Mouse (Mus musculus) neural tube, embryonic 15.5 days (tissue): ENCODE measurements at regions not wholly inside any gene's neighbourhood (a gene's known extent, or its start where the extent isn't known, plus 50 kb on each side); places are given as distances from the start of the nearest gene placed in this dataset.
A peak's percentile ranks its signal among the peaks of the same experiment; 100 is the strongest.

Experiments
- ATAC-seq: fragments of 200-750 bp; cut with Nextera tagmentation; 2 replicates; pipeline ENCODE4 v1.8.0; 2017; ENCODE audit warnings: mild to moderate bottlenecking, moderate TSS enrichment, moderate library complexity; ENCODE audit not compliant: low FRiP score
- H3K27ac ChIP-seq: fragments of 300-500 bp; sonication (generic); replicated peaks from 2 replicates; pipeline ENCODE4 v1.5.1; 2015; ENCODE audit warnings: mild to moderate bottlenecking, inconsistent platforms
- H3K27me3 ChIP-seq: fragments of 300-500 bp; sonication (generic); replicated peaks from 2 replicates; pipeline ENCODE4 v1.6.1; 2015; ENCODE audit warnings: inconsistent platforms
- H3K36me3 ChIP-seq: fragments of 300-500 bp; sonication (generic); 2 replicates; pipeline ENCODE4 v1.6.1; 2015; ENCODE audit warnings: inconsistent platforms
- H3K4me1 ChIP-seq: fragments of 300-500 bp; sonication (generic); 2 replicates; pipeline ENCODE4 v1.6.1; 2015; ENCODE audit warnings: inconsistent platforms
- H3K4me2 ChIP-seq: fragments of 300-500 bp; sonication (generic); 2 replicates; pipeline ENCODE4 v1.6.1; 2015; ENCODE audit warnings: inconsistent platforms, mild to moderate bottlenecking, moderate library complexity
- H3K4me3 ChIP-seq: fragments of 300-500 bp; sonication (generic); replicated peaks from 2 replicates; pipeline ENCODE4 v1.5.1; 2015; ENCODE audit warnings: mild to moderate bottlenecking, inconsistent platforms
- H3K9ac ChIP-seq: fragments of 300-500 bp; sonication (generic); replicated peaks from 2 replicates; pipeline ENCODE4 v1.6.1; 2015; ENCODE audit warnings: mild to moderate bottlenecking, inconsistent platforms
- H3K9me3 ChIP-seq: fragments of 300-500 bp; sonication (generic); replicated peaks from 2 replicates; pipeline ENCODE4 v1.6.1; 2016; ENCODE audit warnings: inconsistent platforms
- WGBS: fragments of 180-500 bp; shearing (Covaris S2); methylation state at CpG from one replicate; pipeline ENCODE4 v1.1.7; 2015; ENCODE audit warnings: mixed read lengths; 5-methylcytosine and 5-hydroxymethylcytosine counted together

- no peaks in the 10 kb centered on the region for H3K36me3 ChIP-seq
Observed at GRCm38 (mm10) chr8:35915878-35916518, 150.4 kb downstream of the Gm19410 start.

GRCm38 (mm10) chr8:35917573-35917972 is 152.0 kb downstream of the Gm19410 start:
- WGBS = 73% methylated on average over 3 of the region's 3 CpGs
- no peaks in the 10 kb centered on the region for H3K27me3 ChIP-seq
- H3K36me3 ChIP-seq = no peaks in the 10 kb centered on the region
- no peaks in the 10 kb centered on the region for H3K9me3 ChIP-seq
- no peak for ATAC-seq
- H3K4me3 ChIP-seq = no peak overlapping the region
- no peak overlapping the region for H3K27ac ChIP-seq
- no peak overlapping the region for H3K4me2 ChIP-seq
- H3K9ac ChIP-seq = no peak overlapping the region
- peaks cover 4% of the 10 kb centered on the region for H3K4me1 ChIP-seq

More at GRCm38 (mm10) chr8:35915878-35916518, 150.4 kb downstream of the Gm19410 start:
- WGBS = 89% methylated on average over 10 of the region's 10 CpGs
- H3K27me3 ChIP-seq = no peaks in the 10 kb centered on the region
- no peak overlapping the region for H3K9ac ChIP-seq
- H3K4me2 ChIP-seq = no peak overlapping the region
- no peak for ATAC-seq
- no peak overlapping the region for H3K4me3 ChIP-seq
- no peaks in the 10 kb centered on the region for H3K9me3 ChIP-seq
- no peak overlapping the region for H3K27ac ChIP-seq
- peaks cover 4% of the 10 kb centered on the region for H3K4me1 ChIP-seq

GRCm38 (mm10) chr8:35919451-35919850 is 153.9 kb downstream of the Gm19410 start:
- Histone ChIP-seq H3K36me3 (no peaks in the 10 kb centered on the region), H3K9me3 (no peaks in the 10 kb centered on the region), H3K9ac (no peak overlapping the region), H3K27me3 (no peaks in the 10 kb centered on the region), H3K4me2 (no peak overlapping the region), H3K27ac (no peak overlapping the region), H3K4me1 (peaks cover 4% of the 10 kb centered on the region), H3K4me3 (no peak overlapping the region)
- WGBS = 82% methylated on average over 6 of the region's 6 CpGs
- no peak for ATAC-seq

- 31% methylated on average over 8 of the region's 8 CpGs for WGBS
- no peak for ATAC-seq
- Histone ChIP-seq H3K27ac (no peak overlapping the region), H3K4me2 (no peak overlapping the region), H3K27me3 (no peaks in the 10 kb centered on the region), H3K36me3 (no peaks in the 10 kb centered on the region), H3K4me1 (peaks cover 4% of the 10 kb centered on the region), H3K9me3 (no peaks in the 10 kb centered on the region), H3K9ac (no peak overlapping the region), H3K4me3 (no peak overlapping the region)
Observed at GRCm38 (mm10) chr8:35919859-35920675, 154.5 kb downstream of the Gm19410 start.

GRCm38 (mm10) chr8:35924026-35924425 is 158.4 kb downstream of the Gm19410 start:
- Histone ChIP-seq H3K4me1 (peaks cover 4% of the 10 kb centered on the region), H3K4me3 (no peak overlapping the region), H3K36me3 (no peaks in the 10 kb centered on the region), H3K9ac (no peak overlapping the region), H3K27me3 (no peaks in the 10 kb centered on the region), H3K27ac (no peak overlapping the region), H3K9me3 (no peaks in the 10 kb centered on the region), H3K4me2 (no peak overlapping the region)
- WGBS = 80% methylated on average over 1 of the region's 1 CpGs
- no peak for ATAC-seq

- Histone ChIP-seq H3K27ac (0 out of 2 replicates have a peak overlapping the region, but pooled peaks have one; percentile 41), H3K36me3 (no peaks in the 10 kb centered on the region)
- 86% methylated on average over 5 of the region's 5 CpGs for WGBS
Observed at GRCm38 (mm10) chr8:35927408-35927871, 161.8 kb downstream of the Gm19410 start.

GRCm38 (mm10) chr8:35930291-35930690 is 164.7 kb downstream of the Gm19410 start:
- Histone ChIP-seq H3K27me3 (no peaks in the 10 kb centered on the region), H3K36me3 (no peaks in the 10 kb centered on the region), H3K9ac (no peak overlapping the region), H3K4me1 (peaks cover 9% of the 10 kb centered on the region; the same call in 1 of the 2 replicates), H3K4me2 (no peak overlapping the region), H3K9me3 (no peaks in the 10 kb centered on the region), H3K27ac (no peak overlapping the region), H3K4me3 (no peak overlapping the region)
- WGBS = 46% methylated on average over 4 of the region's 4 CpGs
- no peak for ATAC-seq

More at GRCm38 (mm10) chr8:35927408-35927871, 161.8 kb downstream of the Gm19410 start:
- no peak overlapping the region for H3K4me2 ChIP-seq
- no peaks in the 10 kb centered on the region for H3K9me3 ChIP-seq
- no peaks in the 10 kb centered on the region for H3K27me3 ChIP-seq
- ATAC-seq = no peak
- no peak overlapping the region for H3K9ac ChIP-seq
- H3K4me1 ChIP-seq = no peaks in the 10 kb centered on the region
- no peak overlapping the region for H3K4me3 ChIP-seq

- Histone ChIP-seq H3K9ac (no peak overlapping the region; the same call in 1 of the 2 replicates), H3K4me3 (no peak overlapping the region), H3K4me2 (no peak overlapping the region), H3K27me3 (no peaks in the 10 kb centered on the region), H3K36me3 (no peaks in the 10 kb centered on the region), H3K27ac (peak overlapping the region; percentile 74), H3K4me1 (peaks cover 9% of the 10 kb centered on the region; the same call in 1 of the 2 replicates), H3K9me3 (no peaks in the 10 kb centered on the region)
- WGBS = 22% methylated on average over 13 of the region's 13 CpGs
- ATAC-seq = peak; percentile 94
Observed at GRCm38 (mm10) chr8:35933186-35934114, 167.9 kb downstream of the Gm19410 start.

- Histone ChIP-seq H3K4me3 (no peak overlapping the region), H3K9ac (no peak overlapping the region; the same call in 1 of the 2 replicates), H3K4me2 (no peak overlapping the region), H3K9me3 (no peaks in the 10 kb centered on the region), H3K4me1 (peaks cover 9% of the 10 kb centered on the region; the same call in 1 of the 2 replicates), H3K27ac (peak overlapping the region; percentile 74), H3K27me3 (no peaks in the 10 kb centered on the region), H3K36me3 (no peaks in the 10 kb centered on the region)
- WGBS = 47% methylated on average over 7 of the region's 7 CpGs
- ATAC-seq = peak; percentile 30; the same call in 1 of the 2 replicates
Observed at GRCm38 (mm10) chr8:35934115-35934607, 168.6 kb downstream of the Gm19410 start.

GRCm38 (mm10) chr8:35935034-35935433 is 169.4 kb downstream of the Gm19410 start:
- 68% methylated on average over 1 of the region's 1 CpGs for whole genome bisulfite sequencing

GRCm38 (mm10) chr8:35939199-35939598 is 173.6 kb downstream of the Gm19410 start:
- H3K27me3 ChIP-seq = no peaks in the 10 kb centered on the region
- WGBS = 93% methylated on average over 9 of the region's 9 CpGs
- no peak for ATAC-seq
- H3K4me2 ChIP-seq = no peak overlapping the region
- H3K9ac ChIP-seq = no peak overlapping the region
- H3K27ac ChIP-seq = no peak overlapping the region
- no peak overlapping the region for H3K4me3 ChIP-seq
- H3K36me3 ChIP-seq = no peaks in the 10 kb centered on the region
- H3K4me1 ChIP-seq = no peaks in the 10 kb centered on the region
- no peaks in the 10 kb centered on the region for H3K9me3 ChIP-seq

More at GRCm38 (mm10) chr8:35935034-35935433, 169.4 kb downstream of the Gm19410 start:
- Histone ChIP-seq H3K4me1 (peaks cover 9% of the 10 kb centered on the region; the same call in 1 of the 2 replicates), H3K4me2 (no peak overlapping the region), H3K4me3 (no peak overlapping the region), H3K9me3 (no peaks in the 10 kb centered on the region), H3K36me3 (no peaks in the 10 kb centered on the region), H3K27ac (no peak overlapping the region), H3K27me3 (no peaks in the 10 kb centered on the region), H3K9ac (no peak overlapping the region)
- ATAC-seq = no peak
